Mouse (Mus musculus) hindbrain, embryonic 11.5 days (tissue): ENCODE measurements around the gene Npas3. TPM values are rescaled to one million over a fixed set of nuclear protein-coding genes. Genes with fewer than 3 reads are reported as not detected.

Experiments
- ATAC-seq: fragments of 200-750 bp; cut with Nextera tagmentation; 2 replicates; pipeline ENCODE4 v1.8.0; 2017; ENCODE audit warnings: mild to moderate bottlenecking, moderate TSS enrichment, moderate library complexity; ENCODE audit not compliant: low FRiP score
- DNase-seq: peaks from one replicate; pipeline ENCODE4 v3.0.0-alpha.2; 2015; ENCODE audit warnings: low spot score
- H3K27ac ChIP-seq: fragments of 300-500 bp; sonication (generic); 2 replicates; pipeline ENCODE4 v1.5.1; 2014; ENCODE audit warnings: mild to moderate bottlenecking, low read depth, low read length
- H3K27me3 ChIP-seq: fragments of 300-500 bp; sonication (generic); 2 replicates; pipeline ENCODE4 v1.6.1; 2014; ENCODE audit warnings: mild to moderate bottlenecking, low read length, moderate library complexity, mixed read lengths; ENCODE audit not compliant: control insufficient read depth, insufficient read depth
- H3K36me3 ChIP-seq: fragments of 300-500 bp; sonication (generic); 2 replicates; pipeline ENCODE4 v1.6.1; 2014; ENCODE audit warnings: mild to moderate bottlenecking, low read length, moderate library complexity, mixed read lengths; ENCODE audit not compliant: control insufficient read depth, insufficient read depth
- H3K4me1 ChIP-seq: fragments of 300-500 bp; sonication (generic); replicated peaks from 2 replicates; pipeline ENCODE4 v1.6.1; 2014; ENCODE audit warnings: low read length, mixed read lengths; ENCODE audit not compliant: control insufficient read depth, insufficient read depth
- H3K4me2 ChIP-seq: fragments of 300-500 bp; sonication (generic); replicated peaks from 2 replicates; pipeline ENCODE4 v1.6.1; 2014; ENCODE audit warnings: mild to moderate bottlenecking, low read depth, low read length
- H3K4me3 ChIP-seq: fragments of 300-500 bp; sonication (generic); 2 replicates; pipeline ENCODE4 v1.5.1; 2014; ENCODE audit warnings: low read depth, low read length
- H3K9ac ChIP-seq: fragments of 300-500 bp; sonication (generic); 2 replicates; pipeline ENCODE4 v1.6.1; 2014; ENCODE audit warnings: low read depth, low read length
- H3K9me3 ChIP-seq: fragments of 300-500 bp; sonication (generic); 2 replicates; pipeline ENCODE4 v1.6.1; 2016; ENCODE audit warnings: low read length; ENCODE audit not compliant: control insufficient read depth
- WGBS: fragments of 180-500 bp; shearing (Covaris S2); extraction: QIAGEN DNeasy Blood & Tissue Kit; methylation state at CpG from one replicate; pipeline ENCODE4 v1.1.7; 2014; 5-methylcytosine and 5-hydroxymethylcytosine counted together
- polyA plus RNA-seq: library from polyadenylated mRNA; unstranded; fragments of >200 nt; fragmentation: Nextera tagmentation; extraction: Ambion mirVana; gene quantifications from 2 replicates; pipeline ENCODE4 v1.2.1, GENCODE M21; 2014

Gene Npas3
- polyA plus RNA-seq, 1 experiment from 2014 or later = 19.7 TPM

DNA sequence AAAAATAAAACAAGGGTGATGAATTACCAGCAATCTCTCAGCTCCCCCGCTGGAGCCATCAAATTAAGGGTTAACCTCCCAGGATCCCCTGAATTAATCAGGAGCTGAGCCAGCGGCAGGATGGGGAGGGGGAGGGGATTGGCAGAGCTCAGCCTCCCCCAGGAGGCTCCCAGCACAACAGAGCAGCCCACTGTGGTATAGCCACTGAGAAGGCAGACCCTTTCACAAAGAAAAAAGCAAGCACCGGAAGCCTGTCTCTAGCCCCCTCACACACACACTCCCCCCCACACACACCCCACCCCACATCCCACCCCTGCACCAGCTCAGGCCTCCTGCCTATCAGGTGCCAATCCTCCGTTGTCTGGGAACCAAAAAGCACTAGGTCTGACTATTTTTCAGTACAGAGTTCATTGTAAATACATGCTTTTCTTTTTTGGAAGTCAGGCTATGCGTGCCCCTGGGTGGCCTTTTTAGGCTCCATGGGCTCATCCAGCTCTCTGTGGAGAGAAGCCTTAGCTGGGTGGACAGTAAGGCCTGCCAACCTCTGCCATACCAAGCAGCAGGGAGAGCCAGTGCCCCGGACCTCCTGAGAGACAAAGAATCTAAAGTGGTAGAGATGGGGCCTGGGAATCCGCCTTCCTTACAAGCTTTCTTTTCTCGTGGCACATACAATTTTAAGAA is 786.3 kb downstream of the Npas3 start:
- ATAC-seq (peak; percentile 97), DNase-seq (peak; percentile 81)
- Histone ChIP-seq H3K4me3 (no peak overlapping the region), H3K27ac (peak overlapping the region; percentile 88), H3K9me3 (no peaks in the 10 kb centered on the region), H3K36me3 (no peaks in the 10 kb centered on the region), H3K4me1 (peaks cover 8% of the 10 kb centered on the region), H3K27me3 (no peaks in the 10 kb centered on the region), H3K9ac (peak overlapping the region; percentile 44), H3K4me2 (no peak overlapping the region)
- WGBS = 12% methylated on average over 8 of the region's 8 CpGs

- H3K4me1 ChIP-seq = peaks cover 5% of the 10 kb centered on the region
- 97% methylated on average over 3 of the region's 3 CpGs for WGBS
Measured at GRCm38 (mm10) chr12:54037602-54038001, 789.1 kb downstream of the Npas3 start.

GRCm38 (mm10) chr12:54042996-54043544 is 794.6 kb downstream of the Npas3 start:
- 48% methylated on average over 9 of the region's 9 CpGs for WGBS
- no peak for ATAC-seq
- no peak for DNase-seq

More at GRCm38 (mm10) chr12:54037602-54038001, 789.1 kb downstream of the Npas3 start:
- Histone ChIP-seq H3K27ac (no peak overlapping the region), H3K27me3 (no peaks in the 10 kb centered on the region), H3K4me3 (no peak overlapping the region), H3K9ac (no peak overlapping the region), H3K9me3 (no peaks in the 10 kb centered on the region), H3K36me3 (no peaks in the 10 kb centered on the region), H3K4me2 (no peak overlapping the region)
- DNase-seq = no peak
- ATAC-seq = no peak

GRCm38 (mm10) chr12:54044606-54045334 is 796.3 kb downstream of the Npas3 start:
- DNase-seq = no peak
- Histone ChIP-seq H3K27me3 (no peaks in the 10 kb centered on the region), H3K27ac (no peak overlapping the region), H3K9me3 (no peaks in the 10 kb centered on the region), H3K4me3 (no peak overlapping the region), H3K9ac (no peak overlapping the region), H3K4me2 (no peak overlapping the region), H3K36me3 (no peaks in the 10 kb centered on the region), H3K4me1 (0 out of 2 replicates have a peak, but pooled peaks cover 2% of the 10 kb centered on the region)
- no peak for ATAC-seq
- WGBS = 75% methylated on average over 15 of the region's 15 CpGs

More at GRCm38 (mm10) chr12:54042996-54043544, 794.6 kb downstream of the Npas3 start:
- H3K36me3 ChIP-seq = no peaks in the 10 kb centered on the region
- H3K27ac ChIP-seq = no peak overlapping the region
- no peaks in the 10 kb centered on the region for H3K9me3 ChIP-seq
- 0 out of 2 replicates have a peak, but pooled peaks cover 2% of the 10 kb centered on the region for H3K4me1 ChIP-seq
- no peak overlapping the region for H3K4me2 ChIP-seq
- no peaks in the 10 kb centered on the region for H3K27me3 ChIP-seq
- no peak overlapping the region for H3K9ac ChIP-seq
- no peak overlapping the region for H3K4me3 ChIP-seq

- no peak overlapping the region for H3K27ac ChIP-seq
- no peak overlapping the region for H3K4me2 ChIP-seq
- ATAC-seq (no peak), DNase-seq (no peak)
- WGBS = 73% methylated on average over 4 of the region's 4 CpGs
- 0 out of 2 replicates have a peak, but pooled peaks cover 2% of the 10 kb centered on the region for H3K4me1 ChIP-seq
- H3K9me3 ChIP-seq = no peaks in the 10 kb centered on the region
- no peak overlapping the region for H3K9ac ChIP-seq
- no peaks in the 10 kb centered on the region for H3K27me3 ChIP-seq
- H3K4me3 ChIP-seq = no peak overlapping the region
- no peaks in the 10 kb centered on the region for H3K36me3 ChIP-seq
Measured at GRCm38 (mm10) chr12:54045360-54045759, 796.9 kb downstream of the Npas3 start.

- Histone ChIP-seq H3K4me3 (no peak overlapping the region), H3K27ac (no peak overlapping the region), H3K4me2 (no peak overlapping the region), H3K9ac (no peak overlapping the region), H3K27me3 (no peaks in the 10 kb centered on the region), H3K4me1 (0 out of 2 replicates have a peak, but pooled peaks cover 2% of the 10 kb centered on the region), H3K9me3 (no peaks in the 10 kb centered on the region), H3K36me3 (no peaks in the 10 kb centered on the region)
- WGBS = 43% methylated on average over 6 of the region's 6 CpGs
- DNase-seq (no peak), ATAC-seq (no peak)
Measured at GRCm38 (mm10) chr12:54046824-54047223, 798.3 kb downstream of the Npas3 start.

GRCm38 (mm10) chr12:54048126-54048525 is 799.6 kb downstream of the Npas3 start:
- Histone ChIP-seq H3K4me2 (no peak overlapping the region), H3K4me3 (no peak overlapping the region), H3K9me3 (no peaks in the 10 kb centered on the region), H3K9ac (no peak overlapping the region), H3K36me3 (no peaks in the 10 kb centered on the region), H3K27ac (no peak overlapping the region), H3K27me3 (no peaks in the 10 kb centered on the region), H3K4me1 (0 out of 2 replicates have a peak, but pooled peaks cover 2% of the 10 kb centered on the region)
- DNase-seq (no peak), ATAC-seq (no peak)
- WGBS = 88% methylated on average over 5 of the region's 5 CpGs

DNA sequence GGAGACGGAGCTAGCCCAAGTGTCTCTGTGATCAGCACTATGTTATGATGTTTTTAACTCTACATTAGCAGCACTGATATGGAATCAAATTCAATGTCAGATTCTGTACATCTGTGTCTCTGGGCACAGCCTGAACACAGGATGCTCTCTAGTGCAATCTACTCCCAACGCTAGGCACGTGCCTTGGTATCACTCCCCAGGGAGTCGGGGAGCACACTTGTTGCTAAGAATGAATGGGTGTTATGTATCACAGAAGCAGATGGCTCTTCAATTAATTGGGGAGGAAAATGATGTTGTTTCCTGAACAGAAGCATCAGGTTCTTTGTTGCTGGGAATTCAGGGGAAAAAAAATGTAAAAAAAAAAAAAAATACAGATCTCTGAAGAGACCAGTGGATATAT is 801.4 kb downstream of the Npas3 start:
- H3K4me3 ChIP-seq = no peak overlapping the region
- H3K4me1 ChIP-seq = peaks cover 4% of the 10 kb centered on the region; the same call in 1 of the 2 replicates
- no peaks in the 10 kb centered on the region for H3K9me3 ChIP-seq
- DNase-seq (no peak), ATAC-seq (no peak)
- H3K4me2 ChIP-seq = no peak overlapping the region
- no peaks in the 10 kb centered on the region for H3K36me3 ChIP-seq
- H3K9ac ChIP-seq = no peak overlapping the region
- no peaks in the 10 kb centered on the region for H3K27me3 ChIP-seq
- no peak overlapping the region for H3K27ac ChIP-seq
- 81% methylated on average over 4 of the region's 4 CpGs for WGBS
